Mouse (Mus musculus): ENCODE results near the gene Grhl1. TPM values are rescaled to one million over a fixed set of nuclear protein-coding genes. Genes with fewer than 3 reads are reported as not detected.
"Not testable (repeated sequence)": the region's sequence is repeated elsewhere in the genome, so short reads cannot be mapped to it uniquely, and the experiment has no call there.

The Grhl1 gene
- polyA plus RNA-seq (2014; fragmentation: Nextera tagmentation; extraction: Ambion mirVana): 2.1 and 2.5 TPM in 2 replicates

DNA sequence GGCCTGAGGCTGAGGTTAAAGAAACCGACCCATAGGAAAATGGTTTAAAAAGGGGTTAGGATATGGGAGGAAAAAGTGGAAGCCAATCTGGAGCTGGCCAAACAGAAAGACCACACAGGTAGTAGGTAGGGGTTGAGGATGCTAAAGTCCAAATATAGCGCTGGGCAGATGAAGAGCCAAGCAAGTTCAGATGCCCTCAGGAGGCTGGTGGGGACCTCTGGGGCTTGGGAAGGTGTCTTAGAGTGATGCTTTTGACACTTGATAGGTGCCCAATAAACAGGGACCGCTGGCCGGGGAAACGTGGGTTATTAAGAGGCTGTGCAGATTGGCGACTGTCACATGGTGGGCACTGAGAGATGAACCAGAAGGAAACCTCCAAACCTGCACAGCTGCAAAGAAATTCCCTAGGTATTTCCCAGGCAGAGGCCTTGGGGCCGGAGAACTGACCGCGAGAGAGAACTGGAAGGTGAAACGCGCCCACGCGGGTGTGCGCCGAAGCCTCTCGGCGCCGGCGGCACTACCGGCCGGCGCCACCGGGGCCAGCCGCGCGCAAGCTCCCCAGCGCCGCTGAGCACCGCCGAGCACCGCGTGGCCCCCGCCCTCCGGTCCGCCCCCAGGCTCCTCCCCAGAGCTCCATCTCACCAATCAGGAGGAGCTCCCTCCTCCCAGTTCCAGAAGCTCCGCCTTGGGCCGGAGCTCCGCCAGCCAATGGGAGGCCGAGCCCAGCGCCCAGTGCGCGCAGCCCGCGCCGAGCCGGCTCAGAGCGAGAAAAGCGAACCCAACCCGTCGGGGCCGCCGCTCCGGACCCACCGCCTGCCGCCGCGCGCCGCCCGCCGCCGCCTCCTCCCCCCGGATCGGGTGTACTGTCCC is at the start of gene Grhl1:
Grhl1 (plus strand) TSS at position 761 of the 870 bp plus-strand sequence.
- H3K36me3 ChIP-seq (ENCODE audit: insufficient read depth): no peaks in the 10 kb centered on the region
- H3K4me2 ChIP-seq: peak within 1 kb of the TSS; percentile 85
- H3K9ac ChIP-seq: peak within 1 kb of the TSS; percentile 39
- ATAC-seq (ENCODE audit: insufficient read depth) (peak; percentile 99), DNase-seq (peak; percentile 96)
- TF ChIP-seq CTCF (IDR thresholded peaks at IDR 0.05; ENCODE audit: low read depth): no peak
- peaks cover 19% of the 10 kb centered on the region for H3K27me3 ChIP-seq (ENCODE audit: insufficient read depth, low read length)
- peak within 1 kb of the TSS; percentile 54 for H3K4me3 ChIP-seq (ENCODE audit: low read depth, low read length)
- 2% methylated on average over 56 of the region's 64 CpGs for WGBS
- H3K9me3 ChIP-seq (ENCODE audit: low read depth, low read length): no peaks in the 10 kb centered on the region
- no peak within 1 kb of the TSS for H3K27ac ChIP-seq (ENCODE audit: low read depth)
- no peaks in the 10 kb centered on the region for H3K4me1 ChIP-seq (ENCODE audit: insufficient read depth)

DNA sequence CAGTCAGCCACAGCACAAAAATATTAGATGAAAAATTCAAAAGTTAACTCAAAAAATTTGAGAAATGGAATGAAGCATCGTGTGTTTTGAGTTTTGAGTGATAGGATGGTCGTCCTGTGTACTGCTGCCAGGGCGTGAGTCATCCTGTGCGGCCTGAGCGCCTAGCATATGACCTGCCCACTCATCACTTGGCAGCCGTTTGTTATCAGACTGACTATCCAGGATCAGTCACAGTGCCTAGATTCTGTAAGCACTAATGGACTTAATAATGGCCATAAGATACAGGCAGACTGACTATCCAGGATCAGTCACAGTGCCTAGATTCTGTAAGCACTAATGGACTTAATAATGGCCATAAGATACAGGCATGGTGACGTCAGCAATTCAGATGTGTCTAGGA is 47.0 kb upstream of the Grhl1 start:
- WGBS: 83% methylated on average over 7 of the region's 7 CpGs

DNA sequence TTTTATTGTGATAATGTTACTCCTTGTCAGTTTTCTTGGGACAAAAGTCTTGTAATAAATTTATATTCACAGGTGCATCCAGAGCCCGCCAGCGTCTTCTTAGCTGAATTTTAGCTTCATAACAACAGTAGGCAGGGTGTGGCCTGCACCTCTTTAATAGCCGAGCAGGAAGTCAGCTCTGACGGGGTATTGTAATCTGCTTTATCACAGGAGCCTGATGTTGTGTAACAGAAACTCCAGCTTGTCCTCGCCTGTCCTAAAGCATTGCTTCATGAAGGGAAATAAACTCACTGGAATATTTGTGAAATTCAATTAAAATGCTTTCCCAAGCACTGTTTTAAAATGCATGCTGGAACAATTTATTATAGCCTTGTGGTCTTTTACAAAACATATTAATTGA is 35.7 kb upstream of the Grhl1 start:
- TF ChIP-seq CTCF (IDR thresholded peaks at IDR 0.05; ENCODE audit: low read depth): no peak
- no peak overlapping the region for H3K4me3 ChIP-seq (ENCODE audit: low read depth, low read length)
- H3K4me2 ChIP-seq: no peak overlapping the region
- no peaks in the 10 kb centered on the region for H3K36me3 ChIP-seq (ENCODE audit: insufficient read depth)
- H3K9ac ChIP-seq: no peak overlapping the region
- no peak overlapping the region for H3K27ac ChIP-seq (ENCODE audit: low read depth)
- 63% methylated on average over 5 of the region's 5 CpGs for WGBS
- H3K4me1 ChIP-seq (ENCODE audit: insufficient read depth): no peaks in the 10 kb centered on the region
- no peaks in the 10 kb centered on the region for H3K27me3 ChIP-seq (ENCODE audit: insufficient read depth, low read length)
- no peak for ATAC-seq (ENCODE audit: insufficient read depth)
- H3K9me3 ChIP-seq (ENCODE audit: low read depth, low read length): no peaks in the 10 kb centered on the region
- DNase-seq: no peak

More for the DNA sequence above, 47.0 kb upstream of the Grhl1 start:
- not testable (repeated sequence) for H3K9ac ChIP-seq; H3K4me1 ChIP-seq (ENCODE audit: insufficient read depth); H3K9me3 ChIP-seq (ENCODE audit: low read depth, low read length); H3K27ac ChIP-seq (ENCODE audit: low read depth); ATAC-seq (ENCODE audit: insufficient read depth); DNase-seq; H3K4me2 ChIP-seq; H3K27me3 ChIP-seq (ENCODE audit: insufficient read depth, low read length); H3K4me3 ChIP-seq (ENCODE audit: low read depth, low read length)
- peaks cover 15% of the 10 kb centered on the region; the same call in 1 of the 2 replicates for H3K36me3 ChIP-seq (ENCODE audit: insufficient read depth)

DNA sequence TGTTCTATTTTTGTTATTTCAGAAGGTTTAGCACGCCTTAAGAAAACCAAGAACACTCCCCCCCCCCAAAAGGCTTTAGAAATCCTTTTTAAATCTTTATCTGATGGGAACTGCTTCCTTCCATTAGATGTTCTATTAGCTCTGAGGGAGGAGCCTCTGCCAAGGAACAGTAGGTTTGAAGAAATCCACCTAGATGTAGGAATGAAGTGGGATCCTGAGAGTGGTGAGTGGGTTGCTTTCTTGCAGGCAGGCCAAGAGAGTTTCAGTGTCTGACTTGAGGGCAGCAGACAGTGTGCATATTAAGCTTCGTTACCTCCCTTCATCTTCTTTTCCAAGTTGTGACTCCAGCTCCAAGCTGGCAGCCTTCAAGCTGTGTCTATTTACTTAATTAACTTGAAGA is 34.9 kb upstream of the Grhl1 start:
- Histone ChIP-seq H3K9ac (no peak overlapping the region), H3K4me2 (no peak overlapping the region), H3K4me1 (ENCODE audit: insufficient read depth) (no peaks in the 10 kb centered on the region), H3K4me3 (ENCODE audit: low read depth, low read length) (no peak overlapping the region), H3K9me3 (ENCODE audit: low read depth, low read length) (no peaks in the 10 kb centered on the region), H3K27me3 (ENCODE audit: insufficient read depth, low read length) (no peaks in the 10 kb centered on the region), H3K36me3 (ENCODE audit: insufficient read depth) (no peaks in the 10 kb centered on the region), H3K27ac (ENCODE audit: low read depth) (no peak overlapping the region)
- ATAC-seq (ENCODE audit: insufficient read depth): no peak
- no peak for TF ChIP-seq CTCF (IDR thresholded peaks at IDR 0.05; ENCODE audit: low read depth)
- no peak for DNase-seq
- WGBS: 62% methylated on average over 2 of the region's 2 CpGs

DNA sequence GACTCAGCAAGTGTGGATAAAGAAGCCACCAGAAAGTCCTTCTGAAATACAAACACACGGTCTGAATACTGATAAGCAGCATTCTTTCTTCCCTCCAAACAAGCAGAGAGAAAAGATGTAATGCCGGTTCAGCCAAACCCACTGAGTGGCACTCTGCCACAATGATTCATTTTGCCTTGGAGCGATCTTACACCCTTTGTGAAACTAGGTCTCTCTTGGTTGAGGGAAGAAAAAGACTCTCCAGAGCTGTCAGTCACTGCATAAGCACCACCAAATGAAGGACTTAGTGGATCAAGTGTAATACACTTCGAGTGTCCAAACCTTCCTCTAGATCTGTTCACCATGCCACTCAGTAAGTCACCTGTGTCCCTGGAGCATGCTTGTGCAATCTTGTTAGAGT is 34.1 kb upstream of the Grhl1 start:
- 59% methylated on average over 4 of the region's 4 CpGs for WGBS
- H3K36me3 ChIP-seq (ENCODE audit: insufficient read depth): no peaks in the 10 kb centered on the region
- H3K4me3 ChIP-seq (ENCODE audit: low read depth, low read length): no peak overlapping the region
- H3K4me1 ChIP-seq (ENCODE audit: insufficient read depth): no peaks in the 10 kb centered on the region
- no peak overlapping the region for H3K9ac ChIP-seq
- no peak for DNase-seq
- no peaks in the 10 kb centered on the region for H3K27me3 ChIP-seq (ENCODE audit: insufficient read depth, low read length)
- H3K9me3 ChIP-seq (ENCODE audit: low read depth, low read length): no peaks in the 10 kb centered on the region
- no peak for ATAC-seq (ENCODE audit: insufficient read depth)
- H3K4me2 ChIP-seq: no peak overlapping the region
- TF ChIP-seq CTCF (IDR thresholded peaks at IDR 0.05; ENCODE audit: low read depth): no peak
- H3K27ac ChIP-seq (ENCODE audit: low read depth): no peak overlapping the region

DNA sequence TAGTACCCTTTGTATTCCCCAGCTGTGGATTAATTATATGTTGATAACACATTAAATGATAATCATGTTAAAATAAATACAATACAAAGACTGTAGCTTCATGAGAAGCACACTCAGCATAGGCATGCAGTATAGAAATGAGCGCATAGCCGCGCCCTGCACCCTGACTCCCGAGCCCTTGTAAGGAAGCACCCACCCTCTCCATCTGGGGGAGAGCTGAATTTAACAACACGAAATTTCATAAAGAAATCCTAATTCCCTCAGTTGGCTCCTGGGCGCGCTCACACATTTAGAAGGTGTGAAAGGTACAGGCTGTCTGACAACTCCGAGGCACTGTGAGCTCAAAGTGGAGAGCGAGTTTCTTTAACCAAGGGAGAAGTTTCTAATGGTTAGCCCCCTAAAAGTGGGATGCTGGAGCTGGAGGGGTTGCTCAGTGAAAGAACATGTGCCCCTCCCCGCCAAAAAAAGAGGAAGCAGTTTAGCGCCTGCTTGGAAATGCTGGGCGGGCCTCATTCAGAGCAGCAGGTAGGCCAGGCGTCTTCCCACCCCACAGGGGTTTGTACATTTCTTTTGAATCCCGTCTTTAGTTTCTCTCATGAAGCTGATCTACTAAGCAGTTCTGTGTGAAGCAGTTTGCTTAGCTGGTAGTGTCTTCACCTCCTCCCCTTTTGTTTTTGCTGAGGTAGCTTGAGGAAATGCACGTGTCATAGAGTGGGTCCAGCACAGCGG is 30.5 kb upstream of the Grhl1 start:
- WGBS: 81% methylated on average over 16 of the region's 16 CpGs
- Histone ChIP-seq H3K9me3 (ENCODE audit: low read depth, low read length) (no peaks in the 10 kb centered on the region), H3K27ac (ENCODE audit: low read depth) (no peak overlapping the region), H3K4me2 (no peak overlapping the region), H3K4me1 (ENCODE audit: insufficient read depth) (no peaks in the 10 kb centered on the region), H3K9ac (no peak overlapping the region), H3K36me3 (ENCODE audit: insufficient read depth) (0 out of 2 replicates have a peak, but pooled peaks cover 7% of the 10 kb centered on the region), H3K27me3 (ENCODE audit: insufficient read depth, low read length) (no peaks in the 10 kb centered on the region), H3K4me3 (ENCODE audit: low read depth, low read length) (no peak overlapping the region)
- TF ChIP-seq CTCF (IDR thresholded peaks at IDR 0.05; ENCODE audit: low read depth): no peak
- DNase-seq (no peak), ATAC-seq (ENCODE audit: insufficient read depth) (no peak)

DNA sequence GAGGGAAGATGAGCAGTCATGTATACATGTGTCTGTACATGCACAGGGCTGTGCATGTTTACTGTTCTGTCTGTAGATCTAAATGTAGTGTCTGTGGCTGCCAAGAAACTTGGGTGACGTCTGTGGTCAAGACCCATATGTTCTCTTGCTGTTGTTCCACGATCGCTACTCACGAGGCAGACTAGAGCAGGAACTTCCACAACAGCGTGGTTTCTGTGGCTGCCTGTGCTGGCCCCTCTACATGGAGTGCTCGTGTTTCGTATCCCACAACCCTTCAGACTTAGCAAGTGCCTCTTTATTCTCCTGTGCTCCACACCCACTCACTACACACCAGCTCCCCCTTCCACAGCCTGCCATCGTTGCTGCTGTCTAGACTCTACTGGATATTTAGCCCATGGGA is 24.4 kb upstream of the Grhl1 start:
- H3K36me3 ChIP-seq (ENCODE audit: insufficient read depth): peaks cover 12% of the 10 kb centered on the region; the same call in 1 of the 2 replicates
- no peaks in the 10 kb centered on the region for H3K4me1 ChIP-seq (ENCODE audit: insufficient read depth)
- TF ChIP-seq CTCF (IDR thresholded peaks at IDR 0.05; ENCODE audit: low read depth): no peak
- DNase-seq: no peak
- no peak for ATAC-seq (ENCODE audit: insufficient read depth)
- no peak overlapping the region for H3K27ac ChIP-seq (ENCODE audit: low read depth)
- H3K4me3 ChIP-seq (ENCODE audit: low read depth, low read length): no peak overlapping the region
- no peak overlapping the region for H3K4me2 ChIP-seq
- H3K9me3 ChIP-seq (ENCODE audit: low read depth, low read length): no peaks in the 10 kb centered on the region
- no peaks in the 10 kb centered on the region for H3K27me3 ChIP-seq (ENCODE audit: insufficient read depth, low read length)
- H3K9ac ChIP-seq: no peak overlapping the region
- WGBS: 80% methylated on average over 8 of the region's 8 CpGs
